Mouse (Mus musculus): ENCODE data around the gene Thoc3. TPM values are rescaled to one million over a fixed set of nuclear protein-coding genes. Genes with fewer than 3 reads are reported as not detected.

Thoc3 gene
- polyA plus RNA-seq, 1 experiment from 2014 or later, result 155 TPM

DNA sequence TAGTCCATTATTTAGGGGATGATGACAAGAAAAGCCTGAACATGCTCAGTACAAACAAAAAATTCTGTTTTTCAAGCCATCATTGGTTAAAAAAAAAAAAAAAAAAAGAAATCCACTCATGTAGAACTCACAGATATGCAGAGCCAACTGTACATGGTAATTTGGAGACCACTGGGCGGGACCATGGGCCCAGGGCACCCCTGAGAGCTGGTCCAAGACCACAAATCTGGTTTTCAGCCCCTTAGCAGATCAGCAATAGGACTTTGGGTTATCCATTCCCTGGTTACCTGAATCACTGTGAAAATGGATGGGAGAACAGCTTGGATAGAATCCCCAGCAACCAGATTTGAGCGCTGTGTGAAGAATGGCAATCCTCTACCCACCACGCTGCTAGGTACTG, 57.0 kb downstream of the Thoc3 start:
- no peaks in the 10 kb centered on the region for H3K4me1 ChIP-seq (ENCODE audit: insufficient read depth)
- DNase-seq (no peak), ATAC-seq (ENCODE audit: insufficient read depth) (no peak)
- no peak for TF ChIP-seq CTCF (IDR thresholded peaks at IDR 0.05; ENCODE audit: low read depth)
- WGBS, result 78% methylated on average over 3 of the region's 3 CpGs
- no peak overlapping the region for H3K9ac ChIP-seq
- H3K4me2 ChIP-seq, result no peak overlapping the region
- H3K9me3 ChIP-seq (ENCODE audit: low read depth, low read length), result no peaks in the 10 kb centered on the region
- H3K4me3 ChIP-seq (ENCODE audit: low read depth, low read length), result no peak overlapping the region
- no peaks in the 10 kb centered on the region for H3K36me3 ChIP-seq (ENCODE audit: insufficient read depth)
- no peaks in the 10 kb centered on the region for H3K27me3 ChIP-seq (ENCODE audit: insufficient read depth, low read length)
- no peak overlapping the region for H3K27ac ChIP-seq (ENCODE audit: low read depth)

Other genes starting within 250 kb of the Thoc3 start
- 12.2 TPM in 2 replicates for gene Cplx2, start 97.5 kb downstream of the Thoc3 start, polyA plus RNA-seq (2014; fragmentation: Nextera tagmentation; extraction: Ambion mirVana)
- 15.0 and 16.3 TPM in 2 replicates for gene Simc1, start 34.9 kb upstream of the Thoc3 start, polyA plus RNA-seq (2014; fragmentation: Nextera tagmentation; extraction: Ambion mirVana)
- gene 4833439L19Rik, start 96.6 kb upstream of the Thoc3 start, polyA plus RNA-seq (2014; fragmentation: Nextera tagmentation; extraction: Ambion mirVana), result 137 and 145 TPM in 2 replicates
- gene Arl10, start 106.2 kb upstream of the Thoc3 start, polyA plus RNA-seq (2014; fragmentation: Nextera tagmentation; extraction: Ambion mirVana), result 23.8 and 28.2 TPM in 2 replicates
- 70.2 and 84.2 TPM in 2 replicates for gene Nop16, start 121.2 kb upstream of the Thoc3 start, polyA plus RNA-seq (2014; fragmentation: Nextera tagmentation; extraction: Ambion mirVana)
- gene Higd2a, start 121.4 kb upstream of the Thoc3 start, polyA plus RNA-seq (2014; fragmentation: Nextera tagmentation; extraction: Ambion mirVana), result 167 and 171 TPM in 2 replicates
- gene Cltb, start 142.5 kb upstream of the Thoc3 start, polyA plus RNA-seq (2014; fragmentation: Nextera tagmentation; extraction: Ambion mirVana), result 32.2 and 34.1 TPM in 2 replicates
- gene Faf2, start 152.9 kb upstream of the Thoc3 start, polyA plus RNA-seq (2014; fragmentation: Nextera tagmentation; extraction: Ambion mirVana), result 103 and 106 TPM in 2 replicates
- 59.9 and 63.4 TPM in 2 replicates for gene Rnf44, start 225.1 kb upstream of the Thoc3 start, polyA plus RNA-seq (2014; fragmentation: Nextera tagmentation; extraction: Ambion mirVana)
- 0.04 TPM in 1 of 2 replicates, not detected in the other for gene Cdhr2, start 232.6 kb upstream of the Thoc3 start, polyA plus RNA-seq (2014; fragmentation: Nextera tagmentation; extraction: Ambion mirVana)

All from lung, embryonic 14.5 days (tissue).